Mouse (Mus musculus) kidney, postnatal 0 days (tissue): Measurements from ENCODE around the gene Amotl1. TPM values are rescaled to one million over a fixed set of nuclear protein-coding genes. Genes with fewer than 3 reads are reported as not detected.

Experiments used
- ATAC-seq: fragments of 200-750 bp; cut with Nextera tagmentation; replicated peaks from 2 replicates; pipeline ENCODE4 v1.8.0; 2017; ENCODE audit warnings: low read depth, moderate number of reproducible peaks, moderate TSS enrichment, moderate library complexity; ENCODE audit not compliant: low FRiP score
- DNase-seq: peaks from one replicate; pipeline ENCODE4 v3.0.0-alpha.2; 2016; ENCODE audit warnings: low spot score
- H3K27ac ChIP-seq: fragments of 300-500 bp; sonication (generic); 2 replicates; pipeline ENCODE4 v1.5.1; 2014; ENCODE audit warnings: mild to moderate bottlenecking
- H3K27me3 ChIP-seq: fragments of 300-500 bp; sonication (generic); 2 replicates; pipeline ENCODE4 v1.6.1; 2014; ENCODE audit warnings: low read length, mixed read lengths; ENCODE audit not compliant: insufficient read depth
- H3K36me3 ChIP-seq: fragments of 300-500 bp; sonication (generic); 2 replicates; pipeline ENCODE4 v1.6.1; 2014; ENCODE audit warnings: low read length, mixed read lengths; ENCODE audit not compliant: insufficient read depth
- H3K4me1 ChIP-seq: fragments of 300-500 bp; sonication (generic); replicated peaks from 2 replicates; pipeline ENCODE4 v1.6.1; 2014; ENCODE audit warnings: antibody characterized with exemption, low read length, mixed read lengths; ENCODE audit not compliant: insufficient read depth
- H3K4me2 ChIP-seq: fragments of 300-500 bp; sonication (generic); 2 replicates; pipeline ENCODE4 v1.6.1; 2014; ENCODE audit warnings: mild to moderate bottlenecking, low read length, moderate library complexity, mixed read lengths
- H3K4me3 ChIP-seq: fragments of 300-500 bp; sonication (generic); replicated peaks from 2 replicates; pipeline ENCODE4 v1.5.1; 2014; ENCODE audit warnings: low read depth, low read length
- H3K9ac ChIP-seq: fragments of 300-500 bp; sonication (generic); 2 replicates; pipeline ENCODE4 v1.6.1; 2014; ENCODE audit warnings: low read depth, low read length
- H3K9me3 ChIP-seq: fragments of 300-500 bp; sonication (generic); replicated peaks from 2 replicates; pipeline ENCODE4 v1.6.1; 2016; ENCODE audit warnings: low read length, inconsistent platforms, mixed read lengths
- CTCF ChIP-seq: IDR thresholded peaks from 2 replicates; pipeline ENCODE4 v1.5.1; 2016; ENCODE audit warnings: antibody characterized with exemption, low read depth, mild to moderate bottlenecking, moderate library complexity
- WGBS: fragments of 180-500 bp; shearing (Covaris S2); extraction: QIAGEN DNeasy Blood & Tissue Kit; methylation state at CpG from one replicate; pipeline ENCODE4 v1.1.7; 2014; 5-methylcytosine and 5-hydroxymethylcytosine counted together
- polyA plus RNA-seq: library from polyadenylated mRNA; unstranded; fragments of >200 nt; fragmentation: Nextera tagmentation; extraction: Ambion mirVana; gene quantifications from 2 replicates; pipeline ENCODE4 v1.2.1, GENCODE M21; 2015

Gene Amotl1
- polyA plus RNA-seq, 1 experiment from 2014 or later = 12.0 TPM

DNA sequence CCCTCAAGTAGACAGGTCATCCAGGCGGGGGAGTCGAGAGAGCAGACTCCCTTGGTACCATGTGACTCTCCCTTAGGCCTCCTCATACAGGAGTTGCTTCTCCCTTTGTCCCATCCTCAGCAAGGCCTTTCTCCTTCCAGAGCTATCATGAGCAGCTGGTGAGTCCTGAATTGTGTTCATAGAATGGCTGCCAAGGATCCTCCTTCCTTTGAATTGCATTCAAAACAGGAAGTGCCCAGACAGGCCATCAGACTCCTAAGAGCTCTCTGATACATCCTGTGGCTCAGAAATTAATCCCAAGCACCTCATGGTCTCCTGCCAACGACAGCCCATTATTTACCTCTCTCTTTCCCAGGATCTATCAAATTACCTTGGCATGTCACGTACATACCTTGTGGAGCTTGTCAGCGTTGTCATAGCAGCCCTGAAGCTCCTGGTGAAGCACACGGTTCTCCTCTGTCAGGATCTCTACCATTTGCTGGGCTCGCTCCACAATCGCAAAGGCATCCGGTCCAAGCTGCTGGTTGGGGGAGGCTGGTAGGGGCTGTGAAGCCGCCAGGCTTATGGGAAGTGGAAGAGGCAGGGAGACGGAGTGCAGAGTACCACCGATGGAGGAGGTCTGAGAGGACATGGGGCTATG, 70.0 kb downstream of the Amotl1 start:
- peaks cover 22% of the 10 kb centered on the region for H3K36me3 ChIP-seq
- no peak for TF ChIP-seq CTCF
- ATAC-seq (peak; percentile 69), DNase-seq (peak; percentile 42)
- WGBS = 45% methylated on average over 12 of the region's 12 CpGs
- no peaks in the 10 kb centered on the region; the same call in 1 of the 2 replicates for H3K4me1 ChIP-seq
- H3K4me2 ChIP-seq = no peak overlapping the region
- no peak overlapping the region for H3K9ac ChIP-seq
- H3K27me3 ChIP-seq = no peaks in the 10 kb centered on the region
- peak overlapping the region; percentile 31 for H3K27ac ChIP-seq
- no peaks in the 10 kb centered on the region for H3K9me3 ChIP-seq
- no peak overlapping the region for H3K4me3 ChIP-seq

DNA sequence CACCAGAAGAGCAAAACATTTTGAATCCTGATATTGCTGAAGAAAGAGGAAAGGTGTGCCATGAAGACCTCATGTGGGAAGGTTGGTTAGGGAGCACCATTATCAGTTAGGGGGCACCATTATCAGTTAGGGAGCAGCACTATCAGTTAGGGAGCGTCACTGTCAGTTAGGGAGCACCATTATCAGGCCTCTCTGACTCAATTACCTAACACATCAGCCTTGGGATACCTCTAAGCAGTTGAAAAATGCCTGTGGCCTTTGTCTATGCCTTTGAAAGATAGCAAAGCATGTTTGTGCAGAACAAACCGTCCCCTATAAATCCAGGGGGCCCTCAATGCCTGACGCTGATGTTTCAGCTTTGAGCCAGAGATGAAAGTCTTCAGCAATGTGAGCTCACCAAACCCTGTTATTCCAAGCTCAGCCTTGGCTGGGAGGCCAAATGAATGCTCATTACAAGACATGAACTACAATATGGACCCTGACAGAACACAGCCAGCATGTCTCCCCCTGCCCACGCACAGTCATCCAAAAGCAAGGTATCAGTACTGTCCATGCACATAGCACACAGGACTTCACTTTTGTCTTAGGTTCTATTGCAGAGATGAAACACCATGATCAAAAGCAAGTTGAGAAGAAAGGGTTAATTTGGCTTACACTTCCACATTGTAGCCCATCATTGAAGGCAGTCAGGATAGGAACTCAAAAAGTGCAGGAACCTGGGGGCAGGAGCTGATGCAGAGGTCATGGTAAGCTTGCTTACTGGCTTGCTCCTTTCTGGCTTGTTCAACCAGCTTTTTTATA, 75.5 kb downstream of the Amotl1 start:
- Histone ChIP-seq H3K27me3 (no peaks in the 10 kb centered on the region), H3K4me1 (no peaks in the 10 kb centered on the region), H3K27ac (no peak overlapping the region), H3K36me3 (peaks cover 33% of the 10 kb centered on the region), H3K4me3 (no peak overlapping the region), H3K9me3 (no peaks in the 10 kb centered on the region), H3K4me2 (no peak overlapping the region), H3K9ac (no peak overlapping the region)
- no peak for TF ChIP-seq CTCF
- DNase-seq (no peak), ATAC-seq (no peak)
- 86% methylated on average over 4 of the region's 4 CpGs for WGBS

DNA sequence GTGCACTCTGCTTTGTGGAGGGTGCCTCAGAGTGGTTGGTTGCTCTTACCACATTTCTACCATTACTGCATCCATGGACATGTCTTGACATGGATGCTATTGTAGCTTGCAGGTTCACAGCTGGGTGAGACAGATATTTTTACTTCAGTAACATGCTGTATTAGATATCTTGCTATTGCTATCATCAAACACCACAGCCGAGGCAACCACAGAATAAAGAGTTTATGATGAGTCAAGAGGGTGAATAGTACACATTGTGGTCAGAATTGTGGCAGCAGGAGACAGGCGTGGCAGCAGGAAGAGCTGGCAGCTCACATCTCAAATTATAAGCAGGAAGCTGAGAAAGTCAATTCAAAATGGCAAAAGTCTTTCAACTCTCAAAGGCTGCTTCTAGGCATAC, 76.4 kb downstream of the Amotl1 start:
- DNase-seq (no peak), ATAC-seq (no peak)
- peaks cover 38% of the 10 kb centered on the region for H3K36me3 ChIP-seq
- no peaks in the 10 kb centered on the region for H3K27me3 ChIP-seq
- no peak overlapping the region for H3K4me2 ChIP-seq
- WGBS = 88% methylated on average over 2 of the region's 2 CpGs
- TF ChIP-seq CTCF = no peak
- no peak overlapping the region for H3K9ac ChIP-seq
- no peak overlapping the region for H3K4me3 ChIP-seq
- H3K4me1 ChIP-seq = no peaks in the 10 kb centered on the region
- H3K9me3 ChIP-seq = no peaks in the 10 kb centered on the region
- H3K27ac ChIP-seq = no peak overlapping the region

DNA sequence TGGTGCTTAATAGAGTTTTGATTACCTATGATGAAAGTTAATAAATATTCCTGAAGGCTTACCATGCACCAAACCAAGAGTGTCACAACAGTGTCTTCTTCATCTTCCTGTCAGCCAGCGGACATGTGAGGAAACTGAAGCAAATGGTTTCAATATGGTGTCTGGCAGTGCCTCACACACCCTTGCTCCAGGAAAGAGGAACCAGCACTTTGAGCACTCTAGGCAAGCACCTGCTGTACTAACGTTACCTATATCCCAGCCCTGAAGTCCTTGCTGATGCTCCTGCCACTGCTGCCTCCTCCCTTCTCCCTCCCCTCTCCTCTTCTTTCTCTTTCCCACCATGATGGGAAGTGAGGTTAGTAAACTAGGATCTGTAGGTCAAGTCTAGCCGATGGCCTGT, 80.4 kb downstream of the Amotl1 start:
- Histone ChIP-seq H3K9me3 (no peaks in the 10 kb centered on the region), H3K27me3 (no peaks in the 10 kb centered on the region), H3K4me3 (no peak overlapping the region), H3K36me3 (peaks cover 41% of the 10 kb centered on the region), H3K27ac (no peak overlapping the region), H3K4me2 (no peak overlapping the region), H3K4me1 (no peaks in the 10 kb centered on the region), H3K9ac (no peak overlapping the region)
- TF ChIP-seq CTCF = no peak
- WGBS = 85% methylated on average over 3 of the region's 3 CpGs
- ATAC-seq (no peak), DNase-seq (no peak)

DNA sequence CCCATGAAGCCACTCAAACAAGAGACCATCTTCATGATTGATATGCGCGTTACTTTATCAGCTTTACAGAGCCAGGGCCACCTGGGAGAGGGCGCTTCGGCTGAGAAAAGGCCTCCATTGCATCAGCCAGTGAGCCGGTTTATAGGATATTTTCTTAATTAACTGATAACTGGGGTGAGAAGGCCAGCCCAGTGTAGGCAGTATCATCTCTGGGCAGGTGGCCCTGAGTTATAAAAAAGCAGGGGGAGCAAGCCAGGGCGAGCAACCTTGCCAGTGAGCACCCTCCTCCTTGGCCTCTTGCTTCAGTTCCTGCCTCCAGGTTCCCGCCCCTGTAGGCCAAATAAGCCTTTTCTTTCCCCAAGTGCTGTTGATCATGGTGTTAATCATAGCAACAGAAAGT, 81.5 kb downstream of the Amotl1 start:
- no peak for TF ChIP-seq CTCF
- no peaks in the 10 kb centered on the region for H3K27me3 ChIP-seq
- no peaks in the 10 kb centered on the region for H3K9me3 ChIP-seq
- peaks cover 40% of the 10 kb centered on the region for H3K36me3 ChIP-seq
- H3K4me3 ChIP-seq = no peak overlapping the region
- no peak for DNase-seq
- H3K27ac ChIP-seq = no peak overlapping the region
- 82% methylated on average over 7 of the region's 7 CpGs for WGBS
- no peaks in the 10 kb centered on the region for H3K4me1 ChIP-seq
- no peak overlapping the region for H3K9ac ChIP-seq
- H3K4me2 ChIP-seq = no peak overlapping the region
- no peak for ATAC-seq

DNA sequence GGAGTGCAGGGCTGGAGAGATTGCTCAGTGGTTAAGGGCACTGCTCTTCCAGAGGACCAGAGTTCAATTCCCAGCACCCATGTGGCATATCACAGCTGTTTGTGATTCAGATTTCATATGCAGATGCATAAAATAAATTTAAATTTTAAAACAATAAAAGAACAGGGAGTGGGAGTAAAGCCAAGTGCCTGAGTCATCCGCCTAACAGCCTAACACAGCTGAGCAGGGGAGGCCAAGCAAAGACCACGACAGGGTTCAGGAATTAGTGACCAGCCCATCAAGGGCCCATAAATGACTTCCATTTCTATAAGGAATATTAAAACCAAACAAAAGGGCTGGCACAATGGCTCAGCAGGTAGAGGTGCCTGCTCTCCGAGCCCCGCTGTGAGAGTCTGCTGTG, 84.3 kb downstream of the Amotl1 start:
- Histone ChIP-seq H3K27ac (no peak overlapping the region), H3K36me3 (peaks cover 42% of the 10 kb centered on the region), H3K4me1 (no peaks in the 10 kb centered on the region), H3K9ac (no peak overlapping the region), H3K27me3 (no peaks in the 10 kb centered on the region), H3K4me2 (no peak overlapping the region), H3K9me3 (no peaks in the 10 kb centered on the region), H3K4me3 (no peak overlapping the region)
- no peak for TF ChIP-seq CTCF
- WGBS = 82% methylated on average over 4 of the region's 4 CpGs
- ATAC-seq = no peak
- no peak for DNase-seq
